Comparison of ENCODE assay signal across 9 mouse cellular contexts in the genomic region with DNA sequence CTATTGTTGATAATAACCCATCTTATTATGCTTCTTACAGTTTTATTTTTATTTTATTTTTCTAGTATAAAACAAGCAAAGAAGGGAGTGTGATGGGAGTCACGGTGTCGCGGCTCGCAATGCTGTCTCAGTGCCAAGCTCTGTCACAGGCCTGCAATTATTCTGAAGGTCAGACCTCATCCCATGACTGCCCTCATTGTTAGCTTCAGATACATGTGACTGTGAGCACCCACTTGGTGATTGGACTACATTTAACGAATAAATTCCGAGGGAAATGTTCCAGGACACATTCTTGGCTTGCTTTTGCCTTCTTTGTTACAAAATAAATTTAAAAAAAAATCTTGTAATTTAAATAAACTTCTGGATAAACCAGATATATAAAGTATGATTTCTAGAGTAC. TPM values are rescaled to one million over a fixed set of nuclear protein-coding genes. Genes with fewer than 3 reads are reported as not detected.
DNase-seq lines count a peak whose midpoint lies in the region; ATAC-seq and TF ChIP-seq lines count a peak whose summit lies in the region.
"Had no signal": no experiment of that assay in that cellular context is flagged by ENCODE, and none has a peak within 500 bp of the region (broad histone marks: within the 10 kb centered on the region; RNA-seq: fewer than 3 reads in every experiment).

No protein-coding gene starts in this region.

- ATAC-seq in lung, postnatal 0 days: peak; percentile 57
- ATAC-seq in liver, embryonic 12.5 days: no peak
- ATAC-seq: liver, postnatal 0 days had no signal

- WGBS in lung, postnatal 0 days: 64% methylated on average over 6 of the region's 6 CpGs
- WGBS in liver, embryonic 12.5 days (ENCODE audit: insufficient replicate concordance): 90% methylated on average over 6 of the region's 6 CpGs

- peaks cover 22% of the 10 kb centered on the region; the same call in 1 of the 2 replicates for H3K36me3 ChIP-seq in lung, postnatal 0 days (ENCODE audit: insufficient read depth, low read length)
- H3K36me3 ChIP-seq in liver, embryonic 12.5 days: peaks cover 48% of the 10 kb centered on the region

- intact Hi-C loops in gastrocnemius, postnatal 36 days (cut with DNase I): no loop called here
- intact Hi-C loops in left cerebral cortex, adult 2 months (cut with DNase I): no loop called here
- intact Hi-C loops in left cerebral cortex, postnatal 36 days (cut with DNase I): no loop called here

- peak overlapping the region; percentile 78 for H3K27ac ChIP-seq in left cerebral cortex, adult 2 months
- H3K27ac ChIP-seq in lung, postnatal 0 days (ENCODE audit: low read length): no peak overlapping the region
- no peak overlapping the region for H3K27ac ChIP-seq in liver, embryonic 12.5 days

- no peaks in the 10 kb centered on the region for H3K4me1 ChIP-seq in lung, postnatal 0 days (ENCODE audit: insufficient read depth, low read depth, low read length)
- no peaks in the 10 kb centered on the region for H3K4me1 ChIP-seq in liver, embryonic 12.5 days

- no peak overlapping the region for H3K4me3 ChIP-seq in left cerebral cortex, adult 2 months
- no peak overlapping the region for H3K4me3 ChIP-seq in lung, postnatal 0 days (ENCODE audit: low read depth, low read length)
- H3K4me3 ChIP-seq in liver, embryonic 12.5 days: no peak overlapping the region

- DNase-seq in gastrocnemius, adult 18-20 months (ENCODE audit: low spot score): peak; percentile 13
- no peak for DNase-seq in gastrocnemius, postnatal 36 days
- DNase-seq in left cerebral cortex, adult 2 months (ENCODE audit: extremely low spot score in 1 of 2, low spot score in 2 of 2): no peak
- DNase-seq in left cerebral cortex, postnatal 36 days (ENCODE audit: low spot score in 2 of 2): no peak
- peak; percentile 91 for DNase-seq in brain, adult 2 months (ENCODE audit: low read depth, low spot score)
- peak; percentile 66 for DNase-seq in lung, postnatal 0 days (ENCODE audit: low spot score)
- DNase-seq in thymus, adult 18-20 months: no peak
- DNase-seq: liver, postnatal 0 days had no signal

- no peak overlapping the region for H3K9ac ChIP-seq in lung, postnatal 0 days (replicated peaks; ENCODE audit: low read depth)
- no peak overlapping the region for H3K9ac ChIP-seq in liver, embryonic 12.5 days
- H3K9ac ChIP-seq: liver, postnatal 0 days had no signal

- no peak for TF ChIP-seq EP300 in lung, postnatal 0 days (IDR thresholded peaks at IDR 0.05)

- H3K27me3 ChIP-seq in lung, postnatal 0 days (replicated peaks; ENCODE audit: insufficient read depth, low read length): no peaks in the 10 kb centered on the region
- no peaks in the 10 kb centered on the region for H3K27me3 ChIP-seq in liver, embryonic 12.5 days (replicated peaks)

- no peak overlapping the region for H3K4me2 ChIP-seq in lung, postnatal 0 days (replicated peaks; ENCODE audit: low read depth, low read length)
- no peak overlapping the region for H3K4me2 ChIP-seq in liver, embryonic 12.5 days

- TF ChIP-seq CTCF in left cerebral cortex, adult 2 months (IDR thresholded peaks at IDR 0.05): no peak
- no peak for TF ChIP-seq CTCF in lung, postnatal 0 days (IDR thresholded peaks at IDR 0.05)

- no peaks in the 10 kb centered on the region for H3K9me3 ChIP-seq in lung, postnatal 0 days (ENCODE audit: low read length)
- no peaks in the 10 kb centered on the region for H3K9me3 ChIP-seq in liver, embryonic 12.5 days (replicated peaks)

RNA-seq across cellular contexts. Expression of gene Atf1, which starts 59.8 kb away (rescaled TPM):
- total RNA-seq in gastrocnemius, adult 18-20 months (2021): 10 to 100 TPM; 44.2 to 57.7 TPM
- 10 to 100 TPM; 36.7 to 47.1 TPM for total RNA-seq in gastrocnemius, postnatal 36 days (2021)
- total RNA-seq in left cerebral cortex, adult 2 months (2021): 10 to 100 TPM; 19.9 to 27.8 TPM
- total RNA-seq in left cerebral cortex, postnatal 36 days (2021): 10 to 100 TPM; 14.0 to 20.8 TPM
- 28.3 and 35.3 TPM in 2 replicates for polyA plus RNA-seq in lung, postnatal 0 days (2015; fragmentation: Nextera tagmentation; extraction: Ambion mirVana)
- polyA plus RNA-seq in liver, embryonic 12.5 days (2016; fragmentation: Nextera tagmentation; extraction: Ambion mirVana): 55.0 and 57.6 TPM in 2 replicates

Comparison
In these comparisons a context has a peak if more than half of its experiments do, and no peak if none do; other contexts are left out.
1. DNase-seq: peak in gastrocnemius, adult 18-20 months (single experiment), brain, adult 2 months (single experiment) and lung, postnatal 0 days (single experiment); none in gastrocnemius, postnatal 36 days (0 of 2), left cerebral cortex, adult 2 months (0 of 2), left cerebral cortex, postnatal 36 days (0 of 2) and thymus, adult 18-20 months (0 of 2).